Mouse (Mus musculus) ES-E14 (cell line): ENCODE measurements around the gene Tnip1. TPM values are rescaled to one million over a fixed set of nuclear protein-coding genes. Genes with fewer than 3 reads are reported as not detected.

Source experiments
- DNase-seq: peaks from one replicate; pipeline ENCODE4 v3.0.0-alpha.2; 2013; ENCODE audit warnings: low read depth, low spot score
- H3K27ac ChIP-seq: 2 replicates; pipeline ENCODE4 v1.5.1; 2012; ENCODE audit warnings: low read depth, mild to moderate bottlenecking, low read length, moderate library complexity, mixed read lengths; ENCODE audit not compliant: poor library complexity, insufficient read depth, severe bottlenecking
- H3K36me3 ChIP-seq: 2 replicates; pipeline ENCODE4 v1.6.1; 2012; ENCODE audit warnings: mild to moderate bottlenecking, low read length, moderate library complexity, mixed read lengths; ENCODE audit not compliant: control insufficient read depth, poor library complexity, insufficient read depth, severe bottlenecking
- H3K4me1 ChIP-seq, 2 experiments: fragments of 150-350 bp in 1 of 2; sonication (generic) in 1 of 2; 2 replicates each; pipeline ENCODE4 v1.6.1; 2012; ENCODE audit warnings: low read length in 2 of 2, mild to moderate bottlenecking in 1 of 2, mixed read lengths in 1 of 2; ENCODE audit not compliant: control insufficient read depth in 2 of 2, insufficient read depth in 2 of 2, poor library complexity in 1 of 2
- H3K4me3 ChIP-seq, 2 experiments: fragments of 150-350 bp in 1 of 2; sonication (generic) in 1 of 2; 2 replicates each; pipeline ENCODE4 v1.5.1; 2012; ENCODE audit warnings: low read length in 2 of 2, low read depth in 1 of 2, mild to moderate bottlenecking in 1 of 2, mixed read lengths in 1 of 2; ENCODE audit not compliant: insufficient read depth in 1 of 2, poor library complexity in 1 of 2, severe bottlenecking in 1 of 2
- H3K9ac ChIP-seq: 2 replicates; pipeline ENCODE4 v1.6.1; 2012; ENCODE audit warnings: low read depth, mild to moderate bottlenecking, low read length, mixed read lengths; ENCODE audit not compliant: poor library complexity, insufficient read depth, severe bottlenecking
- H3K9me3 ChIP-seq: fragments of 150-350 bp; sonication (generic); 2 replicates; pipeline ENCODE4 v1.6.1; 2012; ENCODE audit warnings: low read depth, mild to moderate bottlenecking, low read length; ENCODE audit not compliant: control insufficient read depth, insufficient read depth
- CHD2 ChIP-seq: IDR thresholded peaks from 2 replicates; pipeline ENCODE4 v1.6.1; 2014; ENCODE audit warnings: mild to moderate bottlenecking, low read depth, low read length, inconsistent platforms
- HCFC1 ChIP-seq: IDR thresholded peaks from 2 replicates; pipeline ENCODE4 v1.6.1; 2012; ENCODE audit warnings: low read length, inconsistent platforms, borderline replicate concordance; ENCODE audit not compliant: insufficient read depth
- MAFK ChIP-seq: IDR thresholded peaks from 2 replicates; pipeline ENCODE4 v1.6.1; 2014; ENCODE audit warnings: mild to moderate bottlenecking, low read depth, low read length, inconsistent platforms; ENCODE audit not compliant: insufficient read depth
- ZC3H11A ChIP-seq: IDR thresholded peaks from 2 replicates; pipeline ENCODE4 v1.6.1; 2012; ENCODE audit warnings: low read depth, mild to moderate bottlenecking, inconsistent platforms, low read length, borderline replicate concordance
- ZNF384 ChIP-seq: IDR thresholded peaks from 2 replicates; pipeline ENCODE4 v1.6.1; 2012; ENCODE audit warnings: low read depth, low read length, inconsistent platforms
- in situ Hi-C, 2 experiments: fragments of 600-800 bp; cut with MboI; formaldehyde crosslinking; loops; one replicate each; pipeline ENCODE4 v1.15.1; 2025; ENCODE audit warnings: low sequenced_read_pairs in 2 of 2, inconsistent platforms in 1 of 2; ENCODE audit not compliant: unreplicated experiment in 2 of 2
- total RNA-seq: library from RNA; depleted of rRNA; stranded (reverse); fragments of 300-350 nt; gene quantifications from 2 replicates; pipeline ENCODE4 v1.2.3, GENCODE M21; 2012; rRNA removed

Gene Tnip1
- total RNA-seq, 1 experiment, result 14.3 TPM

DNA sequence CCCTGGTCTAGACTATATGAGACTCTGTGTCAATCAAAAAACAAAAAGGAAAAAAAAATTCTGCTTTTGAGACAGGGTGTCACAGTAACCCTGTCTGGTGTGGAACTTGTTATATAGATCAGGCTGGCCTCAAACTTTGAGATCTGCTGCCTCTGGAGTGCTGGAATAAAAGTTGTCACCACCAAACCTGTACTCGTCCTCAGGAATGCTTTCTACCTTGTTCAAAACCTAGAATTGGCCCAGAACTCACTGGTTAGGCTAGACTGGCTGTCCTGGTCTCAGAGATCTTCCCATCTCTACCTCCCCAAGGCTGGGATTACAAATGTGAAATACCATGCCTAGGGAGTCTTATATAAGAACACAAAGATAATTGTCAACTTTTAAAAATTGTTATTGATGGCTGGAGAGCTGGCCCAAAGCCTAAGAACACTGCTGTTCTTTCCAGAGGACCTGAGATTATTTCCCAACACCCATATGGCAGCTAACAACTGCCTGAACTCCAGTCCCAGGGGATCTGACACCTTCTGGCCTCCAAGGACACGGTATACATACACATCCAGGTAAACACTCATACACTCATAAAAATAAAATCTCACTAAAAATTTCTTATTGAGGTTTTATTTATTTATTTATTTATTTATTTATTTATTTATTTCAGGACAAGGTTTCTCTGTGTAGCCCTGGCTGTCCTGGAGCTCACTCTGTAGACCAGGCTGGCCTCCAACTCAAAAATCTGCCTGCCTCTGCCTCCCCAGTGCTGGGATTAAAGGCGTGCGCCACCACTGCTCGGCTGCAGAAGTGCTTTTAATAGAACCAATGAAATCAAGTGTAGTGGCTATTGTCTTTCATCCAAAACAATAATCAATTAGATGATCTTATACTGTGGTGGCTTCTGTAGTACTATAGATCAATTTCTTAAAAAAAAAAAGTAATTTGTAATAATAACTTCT is 101.0 kb downstream of the Tnip1 start:
- in situ Hi-C loops, result no loop called here
- Histone ChIP-seq H3K4me3 (no peak overlapping the region), H3K4me1 (peaks cover 0 to 4% of the 10 kb centered on the region in 2 experiments; a peak in 3 of 4 replicates), H3K36me3 (no peaks in the 10 kb centered on the region), H3K9ac (no peak overlapping the region; the same call in 1 of the 2 replicates), H3K9me3 (no peaks in the 10 kb centered on the region), H3K27ac (no peak overlapping the region)
- no peak for DNase-seq
- TF ChIP-seq MAFK (no peak), CHD2 (no peak), HCFC1 (no peak), ZNF384 (no peak), ZC3H11A (no peak)

Other genes starting within 250 kb of the Tnip1 start
- 34.4 and 53.8 TPM in 2 replicates for gene Cdc42se2, start 175.2 kb downstream of the Tnip1 start, total RNA-seq
- 0.98 and 1.4 TPM in 2 replicates for gene Lyrm7, start 102.0 kb downstream of the Tnip1 start, total RNA-seq
- 641 and 707 TPM in 2 replicates for gene Hint1, start 96.5 kb downstream of the Tnip1 start, total RNA-seq
- gene Gpx3, start 60.5 kb downstream of the Tnip1 start, total RNA-seq, result 11.4 and 13.8 TPM in 2 replicates
- gene Anxa6, start 70.5 kb upstream of the Tnip1 start, total RNA-seq, result 121 and 125 TPM in 2 replicates
- gene Ccdc69, start 115.2 kb upstream of the Tnip1 start, total RNA-seq, result 0.16 and 0.22 TPM in 2 replicates
- 11.7 and 21.0 TPM in 2 replicates for gene Gm2a, start 135.2 kb upstream of the Tnip1 start, total RNA-seq
- gene Slc36a3, start 188.8 kb upstream of the Tnip1 start, total RNA-seq, result not detected in 2 replicates
- gene Slc36a2, start 222.2 kb upstream of the Tnip1 start, total RNA-seq, result 0.09 TPM in 1 of 2 replicates, not detected in the other
- gene Slc36a1, start 241.4 kb upstream of the Tnip1 start, total RNA-seq, result 7.4 and 11.8 TPM in 2 replicates